Mouse (Mus musculus) C2C12 (cell line): Measurements from ENCODE around the gene Bbx.

Experiments
- CTCF ChIP-seq: IDR thresholded peaks from one replicate; pipeline ENCODE4 v1.5.1; 2011; ENCODE audit not compliant: control insufficient read depth, insufficient read depth, insufficient read length
- MAX ChIP-seq: IDR thresholded peaks from one replicate; pipeline ENCODE4 v1.6.1; 2011; ENCODE audit warnings: mild to moderate bottlenecking, control low read depth
- MYOD1 ChIP-seq: IDR thresholded peaks from one replicate; pipeline ENCODE4 v1.6.1; 2011; ENCODE audit warnings: low read depth; ENCODE audit not compliant: control insufficient read depth, insufficient read length

DNA sequence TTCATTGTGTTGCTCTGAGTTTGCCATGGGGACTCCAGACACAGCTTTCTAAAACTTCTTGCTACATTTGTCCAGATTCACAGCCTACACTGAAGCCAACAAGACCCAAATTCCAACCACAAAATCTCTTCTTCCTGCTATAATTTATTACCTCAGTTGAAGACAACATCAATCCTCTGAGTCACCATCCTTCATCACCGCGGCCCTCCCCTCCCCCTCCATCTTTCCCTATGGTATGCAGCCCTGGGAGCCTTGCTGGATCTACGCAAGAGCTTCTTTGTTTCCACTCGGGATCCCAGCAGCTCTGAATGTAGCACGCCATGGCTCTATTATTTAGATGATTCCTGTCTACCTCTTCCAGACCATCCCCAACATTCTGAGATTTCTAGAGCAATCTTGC lies 49.2 kb upstream of the Bbx start:
- TF ChIP-seq CTCF (no peak), MYOD1 (no peak), MAX (no peak)
